Mouse (Mus musculus) adrenal gland, postnatal 36 days (tissue): ENCODE data around the gene Crebbp. TPM values are rescaled to one million over a fixed set of nuclear protein-coding genes. Genes with fewer than 3 reads are reported as not detected.

ENCODE experiments used
- DNase-seq, 2 experiments: peaks; one replicate each; pipeline ENCODE4 v3.0.0; 2021; ENCODE audit warnings: mixed read lengths in 1 of 2
- microRNA-seq: library from miRNA; unstranded; fragments of <30 nt; microRNA quantifications from one replicate; pipeline ENCODE4 v1.2.0, GENCODE M21; 2021
- total RNA-seq, 2 experiments: library from RNA; stranded (reverse); gene quantifications; 2 replicates each; pipeline ENCODE4 v1.2.3; 2021

Crebbp gene
- total RNA-seq, 2 experiments from 2014 or later: 56.4 to 60.5 TPM

DNA sequence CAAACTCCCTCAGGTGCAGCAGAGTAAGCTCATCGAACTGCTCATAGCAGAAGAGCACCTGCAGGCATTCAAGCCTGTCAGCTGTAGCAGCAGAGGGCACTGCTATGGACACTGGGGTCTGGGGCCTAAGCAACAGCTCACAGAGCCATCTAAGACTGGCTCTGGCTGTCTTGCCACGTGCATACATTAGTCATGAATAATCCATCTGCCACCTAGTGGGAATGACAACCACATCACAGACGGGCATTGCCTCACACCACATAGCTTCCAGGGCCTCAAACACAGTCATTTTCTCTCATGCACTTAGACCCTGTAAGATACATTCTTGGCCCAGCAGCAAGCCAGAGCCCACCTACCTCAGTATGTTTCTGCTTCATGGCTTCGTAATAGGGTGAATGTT lies 168.3 kb downstream of the Crebbp start:
- no peak for DNase-seq

GRCm38 (mm10) chr16:4044093-4044492 lies 169.7 kb downstream of the Crebbp start:
- peak in 1 of 2 experiments; percentile 43 for DNase-seq

DNA sequence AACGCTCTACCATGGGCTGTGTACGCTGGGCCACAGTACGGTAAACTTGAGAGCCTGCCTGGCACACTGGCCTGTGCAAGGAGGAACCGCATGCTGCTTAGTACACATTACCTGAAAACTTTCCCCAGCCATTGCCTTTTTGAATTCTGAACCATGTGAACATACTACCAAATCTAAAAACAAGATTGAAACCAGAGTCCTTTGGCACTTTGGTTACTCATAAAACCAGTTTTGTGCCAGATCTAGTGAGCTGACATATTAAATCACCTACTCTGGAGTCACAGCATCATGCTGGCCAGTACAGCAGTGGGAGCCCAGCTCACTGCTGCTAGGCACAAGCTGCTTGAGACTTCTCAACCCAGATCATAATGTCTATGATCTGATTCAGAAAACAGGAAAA lies 172.2 kb downstream of the Crebbp start:
- no peak for DNase-seq

DNA sequence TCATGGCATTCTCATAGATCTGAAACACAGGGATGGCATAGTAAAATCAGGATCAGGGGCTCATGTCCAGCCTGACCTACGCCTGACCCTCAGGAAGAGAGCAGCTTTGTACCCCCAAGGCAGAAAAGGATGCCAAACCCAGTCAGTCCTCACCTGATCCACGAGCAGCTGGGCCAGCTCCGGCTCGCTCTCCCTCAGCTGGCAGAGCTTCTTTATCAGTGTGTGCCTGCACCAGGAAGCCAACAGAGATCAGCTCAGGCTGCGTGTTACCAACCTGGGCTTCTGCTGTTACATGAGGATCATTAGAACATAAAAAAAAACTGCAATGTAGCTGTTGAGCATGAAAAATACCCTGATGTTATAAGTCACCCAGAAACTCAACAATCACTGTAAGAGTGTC lies 173.6 kb downstream of the Crebbp start:
- DNase-seq: no peak

- DNase-seq: no peak
These were observed 176.1 kb downstream of the Crebbp start for GRCm38 (mm10) chr16:4037690-4038089.

- DNase-seq: no peak
These were observed 177.0 kb downstream of the Crebbp start, which contains the start of gene Dnase1 for GRCm38 (mm10) chr16:4036807-4037206. Gene Dnase1 (plus strand): TSS chr16:4036942.

DNA sequence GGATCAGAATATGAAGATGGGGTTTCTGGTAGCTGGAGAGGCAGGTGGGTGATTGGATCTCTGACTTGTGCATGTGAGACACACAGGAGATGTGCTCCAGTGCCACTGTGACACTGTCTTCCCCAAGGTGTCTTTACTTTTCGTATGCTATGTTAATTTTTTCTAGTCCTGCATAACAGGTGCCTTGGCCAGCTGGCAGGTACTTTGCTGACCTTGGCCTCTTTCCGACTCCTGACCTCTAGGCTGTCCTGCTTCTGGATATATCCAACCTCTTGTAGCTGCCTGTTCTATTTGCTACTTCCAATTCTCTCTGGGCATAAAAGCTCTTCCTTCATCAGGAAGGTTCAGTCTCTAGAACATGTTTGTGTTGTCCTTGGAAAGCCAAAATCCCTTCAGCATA lies 178.2 kb downstream of the Crebbp start:
- DNase-seq: no peak

- DNase-seq: no peak
These were observed 179.3 kb downstream of the Crebbp start for GRCm38 (mm10) chr16:4034476-4034875.

DNA sequence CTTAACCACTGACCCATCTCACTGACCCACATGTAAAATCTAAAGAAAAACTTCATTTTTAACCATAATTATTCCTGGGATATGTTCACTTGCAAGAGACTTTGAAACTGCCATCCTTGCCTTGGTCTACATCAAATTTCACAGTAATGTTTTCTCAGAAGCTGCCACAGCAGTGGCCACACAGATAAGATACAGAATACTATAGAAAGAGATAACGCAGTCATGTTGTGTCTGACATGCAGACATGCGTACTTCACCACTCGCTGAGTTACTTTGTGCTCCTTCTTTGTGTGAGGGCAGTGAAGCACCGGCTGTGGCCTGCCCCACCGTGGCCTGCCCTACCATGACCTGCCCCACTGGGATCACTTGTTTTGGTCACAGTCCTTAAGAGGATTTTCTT lies 179.8 kb downstream of the Crebbp start:
- DNase-seq: no peak

GRCm38 (mm10) chr16:4032341-4032748 lies 181.5 kb downstream of the Crebbp start:
- peak; percentile 63 to 68 for DNase-seq

- no peak for DNase-seq
These were observed 182.1 kb downstream of the Crebbp start for GRCm38 (mm10) chr16:4031441-4032274.

Small RNAs within 50 kb of the gene (microRNA-seq; reads per million reads assigned to microRNA genes)
- not detected for gene Gm23413

Other genes starting within 250 kb of the Crebbp start
- 1 to 10 TPM; 3.1 to 3.8 TPM for gene Nlrc3, start 237.4 kb downstream of the Crebbp start, total RNA-seq
- 10 to 100 TPM; 18.1 to 53.9 TPM for gene Slx4, start 210.2 kb downstream of the Crebbp start, total RNA-seq
- gene Dnase1, start 177.1 kb downstream of the Crebbp start, total RNA-seq: not detected
- gene Trap1, start 136.2 kb downstream of the Crebbp start, total RNA-seq: 100 to 1,000 TPM; 197 to 218 TPM
- 10 to 100 TPM; 55.5 to 76.6 TPM for gene Adcy9, start 206.5 kb upstream of the Crebbp start, total RNA-seq